Mouse (Mus musculus): ENCODE data around the gene Cep55.
A peak's percentile ranks its signal among the peaks of the same experiment; 100 is the strongest.

The Cep55 gene

DNA sequence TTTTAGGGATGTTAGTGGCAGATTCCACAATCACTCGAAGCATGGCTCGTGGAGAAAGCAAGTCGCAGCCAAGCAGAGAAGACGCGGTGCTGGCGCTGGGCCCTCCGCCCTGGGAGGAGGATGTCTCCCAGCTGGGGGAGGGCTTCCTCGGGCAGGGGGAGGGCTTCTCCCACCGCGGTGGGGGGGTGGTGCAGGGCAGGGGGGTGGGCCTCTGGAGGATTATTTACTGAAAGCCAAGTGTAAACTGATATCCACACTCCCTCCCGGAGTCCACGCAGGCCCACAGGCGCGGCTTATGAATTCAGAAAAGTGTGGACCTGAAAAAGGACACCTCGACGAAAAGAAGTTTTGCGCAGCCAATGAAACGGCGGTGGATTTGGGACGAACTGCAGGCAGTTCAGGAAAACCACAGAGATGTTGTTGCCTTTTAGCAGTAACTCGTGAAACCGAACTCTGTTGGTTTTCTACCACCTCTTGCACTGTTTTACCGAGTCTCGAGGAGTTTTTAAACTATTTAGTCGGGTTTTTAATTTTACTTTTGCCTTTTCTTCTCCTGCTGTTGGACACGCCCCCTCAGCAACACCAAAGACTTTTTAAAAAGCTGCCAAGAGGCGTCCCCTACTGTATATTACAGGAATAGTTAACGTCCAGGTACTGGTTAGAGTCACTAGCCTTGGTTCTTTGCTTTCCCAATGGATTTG is 11.4 kb upstream of the Cep55 start, which contains the start of gene Myof:
TSS of gene Myof (minus strand) at position 297 of the 701 bp plus-strand sequence.
- DNase-seq (ENCODE audit: low spot score in 2 of 2) = peak; percentile 74 to 77

DNA sequence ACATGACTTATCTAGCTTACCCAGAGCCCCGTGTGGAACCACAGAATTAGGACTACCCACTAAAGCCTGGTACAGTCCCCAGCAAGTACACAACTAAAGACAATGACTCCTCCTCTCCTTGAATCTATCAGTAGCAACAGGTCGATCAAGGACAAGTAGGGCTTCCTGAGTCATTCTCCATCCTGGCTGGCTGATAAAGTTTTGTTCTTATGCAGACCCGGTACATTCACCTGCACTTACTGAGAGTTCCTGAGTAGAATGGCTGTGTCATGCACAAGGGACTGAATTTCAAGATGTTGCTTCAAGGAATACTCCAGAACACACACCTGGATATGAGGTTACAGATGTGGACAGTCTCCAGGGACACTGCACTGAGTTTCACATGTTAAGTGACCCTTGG is 9.6 kb upstream of the Cep55 start:
- no peak for DNase-seq (ENCODE audit: low spot score in 2 of 2)

DNA sequence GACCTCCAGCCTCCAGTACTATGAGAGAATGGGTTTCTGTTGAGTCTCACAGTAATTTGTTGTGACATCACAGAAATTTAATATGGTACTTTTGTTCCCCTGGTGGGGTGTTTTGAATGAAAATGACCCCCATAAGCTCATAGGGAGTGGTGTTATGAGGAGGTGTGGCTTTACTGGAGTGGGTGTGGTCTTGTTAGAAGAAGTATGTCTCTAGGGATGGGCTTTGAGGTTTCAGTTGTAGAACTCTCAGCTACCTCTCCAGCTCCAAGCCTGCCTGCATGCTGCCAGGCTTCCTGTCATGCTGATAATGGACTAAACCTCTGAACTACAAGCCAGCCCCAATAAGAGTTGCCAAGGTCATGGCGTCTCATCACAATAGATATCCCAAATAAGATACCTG is 5.1 kb upstream of the Cep55 start:
- no peak for DNase-seq (ENCODE audit: low spot score in 2 of 2)

DNA sequence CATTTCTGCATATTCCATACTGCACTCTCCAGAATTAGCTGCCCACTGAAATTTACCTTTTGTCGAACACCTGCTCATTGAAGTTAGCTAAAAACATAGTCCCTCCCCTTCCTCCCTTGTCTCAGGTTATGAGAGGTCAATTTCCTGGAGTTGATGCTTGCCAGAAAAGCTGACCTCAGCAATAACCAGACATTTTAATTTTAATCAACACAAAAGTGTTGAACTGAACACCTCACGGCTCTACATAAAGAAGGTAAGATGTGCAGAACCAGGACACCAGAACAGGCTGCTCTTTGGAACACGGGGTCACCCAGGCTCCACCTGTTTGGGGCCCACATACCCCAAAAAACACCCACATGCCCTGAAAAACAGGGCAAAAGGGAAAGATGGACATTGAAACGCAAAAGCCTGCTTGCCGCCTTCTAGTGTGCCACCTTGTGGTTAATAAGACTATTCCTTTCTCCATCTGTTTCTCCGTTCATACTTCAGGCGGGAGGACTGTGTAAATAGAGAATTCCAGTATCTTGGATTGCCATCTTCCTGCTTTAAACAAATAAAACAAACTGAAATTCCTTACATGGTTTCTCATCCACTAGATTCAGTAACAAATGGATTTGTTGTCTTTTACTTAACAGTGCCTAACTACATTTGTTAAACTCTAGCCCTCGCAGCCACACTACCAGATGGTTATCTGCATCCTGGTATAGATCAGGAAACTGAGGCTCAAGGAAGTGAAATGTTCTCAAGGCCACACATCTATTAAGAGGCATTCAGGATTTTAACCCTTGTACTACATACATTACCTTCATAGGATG is 1.4 kb upstream of the Cep55 start:
- DNase-seq (ENCODE audit: low spot score in 2 of 2) = no peak

DNA sequence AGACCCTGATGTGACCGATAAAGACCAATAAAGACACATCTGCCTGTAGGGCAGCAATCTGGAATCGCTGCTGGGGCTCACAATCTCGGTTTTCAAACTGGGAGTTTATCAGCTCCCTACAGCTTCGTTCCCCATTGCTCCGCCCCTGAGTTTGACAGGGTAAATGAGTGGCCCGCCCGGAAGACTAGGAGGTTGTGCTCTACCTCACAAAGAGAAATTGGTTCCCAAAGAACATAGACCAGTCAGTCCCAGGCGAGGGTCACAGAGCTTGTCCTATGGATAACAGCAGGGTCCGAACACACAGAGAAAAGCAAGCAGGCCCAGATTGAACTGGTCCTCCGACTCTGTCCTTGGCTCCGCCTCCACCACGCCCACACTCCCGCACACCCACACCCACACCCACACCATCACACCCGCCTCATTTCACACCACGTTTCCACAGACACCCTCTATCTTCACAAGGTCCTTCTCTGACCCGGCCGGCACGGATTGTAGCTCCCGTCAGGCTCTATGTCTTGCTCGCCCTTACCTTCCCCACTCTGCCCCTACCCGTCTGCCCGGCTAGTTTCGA is 577 bp upstream of the Cep55 start:
- peak; percentile 75 to 82 for DNase-seq (ENCODE audit: low spot score in 2 of 2)

DNA sequence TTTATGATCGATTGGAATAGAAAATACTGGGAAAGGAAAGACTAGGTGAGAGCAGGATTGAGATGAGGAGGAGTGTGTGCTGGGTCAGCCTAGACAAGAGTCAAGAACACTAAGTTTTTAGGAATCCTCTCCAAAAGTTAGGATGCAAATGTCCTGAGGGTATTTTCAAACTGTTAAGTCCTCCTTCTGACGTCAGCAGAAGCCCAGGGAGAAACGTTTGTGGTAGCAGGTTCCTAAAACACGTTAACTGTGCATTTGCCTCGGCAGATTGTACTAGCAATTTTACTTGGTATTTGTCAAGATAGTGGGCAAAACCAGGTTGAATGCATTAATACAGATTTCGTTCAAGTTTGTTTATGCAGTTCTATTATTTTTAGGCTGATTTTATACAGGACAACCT is 987 bp downstream of the Cep55 start:
- DNase-seq (ENCODE audit: low spot score in 2 of 2) = no peak

DNA sequence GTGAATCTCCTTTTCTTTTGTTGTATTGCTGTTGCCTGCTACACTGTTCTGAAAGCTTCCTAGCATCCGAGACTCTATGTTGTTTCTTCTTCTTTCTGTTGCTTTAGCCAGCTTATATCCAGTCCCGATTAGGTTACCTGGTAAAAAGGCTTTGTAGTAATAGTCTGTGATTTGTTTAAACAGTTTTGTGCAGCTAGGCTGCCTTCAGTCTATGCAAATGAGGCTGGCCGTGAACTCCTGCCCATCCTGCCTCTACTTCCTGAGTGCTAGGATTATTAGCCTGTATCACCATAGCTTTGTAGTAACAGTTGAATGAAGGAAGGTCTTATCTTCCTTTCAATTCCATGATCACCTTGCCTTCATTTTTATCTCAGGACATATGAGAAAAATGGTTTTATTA is 1.5 kb downstream of the Cep55 start:
- no peak for DNase-seq (ENCODE audit: low spot score in 2 of 2)

DNA sequence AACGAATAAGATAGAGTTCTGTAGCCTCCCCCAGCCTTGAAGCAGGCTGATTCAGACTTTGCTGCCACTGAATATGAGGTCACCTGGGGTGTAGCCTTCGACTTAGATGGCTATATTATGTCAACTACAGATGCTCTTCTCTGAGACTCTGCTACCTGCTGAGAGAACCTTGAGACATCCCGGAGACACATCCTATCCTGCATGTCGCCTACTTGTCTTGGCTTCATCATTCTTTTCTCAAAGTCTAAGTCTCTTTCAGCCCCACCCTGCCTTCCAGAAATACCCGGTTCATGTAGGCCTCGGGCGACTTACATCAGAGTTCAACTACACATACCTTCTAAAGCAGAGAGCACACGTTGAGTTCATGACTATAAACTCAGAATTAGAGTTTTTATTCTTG is 2.1 kb downstream of the Cep55 start:
- DNase-seq (ENCODE audit: low spot score in 2 of 2) = no peak

DNA sequence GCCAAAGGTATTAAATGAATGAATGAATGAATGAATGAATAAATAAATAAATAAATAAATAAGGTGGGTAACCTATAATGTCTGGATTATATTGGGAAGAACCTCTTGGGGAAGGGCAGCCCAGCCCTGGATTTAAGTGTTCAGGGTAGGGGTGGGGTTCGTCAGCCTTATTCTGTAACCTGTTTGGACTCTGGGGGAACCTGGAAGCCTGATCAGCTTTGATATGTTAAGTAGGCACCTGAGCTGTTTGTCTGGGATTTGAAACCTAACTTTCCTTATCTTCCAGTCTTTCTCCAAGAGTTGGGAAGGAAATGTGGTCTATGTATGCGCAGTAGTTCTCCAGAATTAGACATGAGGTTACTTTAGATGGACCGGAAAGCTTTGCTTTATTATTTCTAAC is 8.4 kb downstream of the Cep55 start:
- no peak for DNase-seq (ENCODE audit: low spot score in 2 of 2)

DNA sequence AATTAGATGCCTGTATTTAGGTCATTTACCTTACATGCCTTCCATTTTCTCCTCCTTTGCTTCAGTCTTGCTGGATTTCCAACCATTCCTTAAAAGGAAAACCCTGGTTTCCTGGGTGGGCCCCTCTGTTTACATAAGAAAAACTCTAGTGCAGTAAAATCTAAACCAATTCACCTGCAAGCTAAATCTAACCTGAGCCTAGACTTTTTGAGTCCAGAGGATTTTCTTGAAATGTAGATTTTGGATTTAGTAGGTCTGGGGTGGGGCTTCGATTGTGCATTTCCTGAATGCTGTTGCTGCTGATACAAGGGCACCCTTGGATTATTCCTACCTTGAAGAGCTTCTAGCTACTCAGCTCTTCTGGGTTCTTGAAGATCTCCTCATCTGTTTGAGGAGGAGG is 9.2 kb downstream of the Cep55 start:
- DNase-seq (ENCODE audit: low spot score in 2 of 2) = no peak

DNA sequence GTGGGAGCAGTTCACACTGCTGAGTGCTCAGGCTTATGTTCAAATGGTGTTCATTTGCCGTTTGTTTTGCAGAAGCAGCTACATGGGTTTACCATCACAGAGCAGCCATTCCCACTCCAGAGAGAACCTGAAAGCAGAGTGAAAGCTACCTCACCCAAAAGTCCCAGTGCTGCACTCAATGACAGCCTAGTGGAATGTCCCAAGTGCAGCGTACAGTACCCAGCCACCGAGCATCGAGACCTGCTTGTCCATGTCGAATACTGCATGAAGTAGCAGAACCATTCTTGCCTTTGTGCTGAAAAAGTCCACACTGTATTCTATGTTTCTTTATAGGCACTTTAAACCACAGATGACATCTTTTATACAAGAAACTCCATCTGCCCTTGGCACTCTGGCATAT is 18.4 kb downstream of the Cep55 start:
- DNase-seq (ENCODE audit: low spot score in 2 of 2) = no peak

DNA sequence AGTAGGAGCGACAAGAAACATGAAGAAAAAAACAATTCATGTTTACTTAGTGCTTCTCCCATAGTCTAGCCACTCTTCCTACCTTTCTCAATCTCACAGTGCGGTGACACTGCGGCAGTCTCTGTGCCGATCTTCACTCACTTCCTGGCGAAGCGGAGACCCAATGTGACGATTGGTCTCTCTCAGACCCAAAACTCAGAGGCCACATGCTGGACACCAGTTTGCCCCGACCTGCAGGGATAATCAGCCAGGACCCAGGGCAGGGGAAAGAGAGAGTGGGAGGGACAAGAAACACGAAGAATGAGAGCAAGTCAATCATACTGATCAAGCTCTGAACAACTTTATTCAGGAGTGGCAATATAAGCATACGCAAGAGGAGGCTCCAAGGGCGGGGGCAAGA is 20.2 kb downstream of the Cep55 start:
- DNase-seq (ENCODE audit: low spot score in 2 of 2) = no peak

DNA sequence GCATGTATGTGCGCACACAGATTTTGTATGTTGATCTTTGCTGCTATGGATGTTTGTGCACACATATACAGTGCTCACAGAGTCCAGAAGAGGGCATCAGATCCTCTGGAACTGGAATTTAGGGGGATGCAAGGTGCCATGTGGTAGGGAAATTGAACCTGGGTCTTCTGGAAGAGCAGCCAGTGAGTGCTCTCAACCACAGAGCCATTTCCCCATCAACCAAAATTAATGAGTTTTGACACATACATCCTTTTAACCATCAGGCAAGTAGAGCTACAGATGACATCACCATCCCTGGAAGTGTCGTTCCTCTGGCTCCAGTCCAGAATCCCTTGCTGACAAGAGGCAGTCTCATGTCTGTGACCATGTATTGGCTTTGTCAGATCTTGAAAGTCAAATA is 21.4 kb downstream of the Cep55 start:
- DNase-seq (ENCODE audit: low spot score in 2 of 2) = no peak

DNA sequence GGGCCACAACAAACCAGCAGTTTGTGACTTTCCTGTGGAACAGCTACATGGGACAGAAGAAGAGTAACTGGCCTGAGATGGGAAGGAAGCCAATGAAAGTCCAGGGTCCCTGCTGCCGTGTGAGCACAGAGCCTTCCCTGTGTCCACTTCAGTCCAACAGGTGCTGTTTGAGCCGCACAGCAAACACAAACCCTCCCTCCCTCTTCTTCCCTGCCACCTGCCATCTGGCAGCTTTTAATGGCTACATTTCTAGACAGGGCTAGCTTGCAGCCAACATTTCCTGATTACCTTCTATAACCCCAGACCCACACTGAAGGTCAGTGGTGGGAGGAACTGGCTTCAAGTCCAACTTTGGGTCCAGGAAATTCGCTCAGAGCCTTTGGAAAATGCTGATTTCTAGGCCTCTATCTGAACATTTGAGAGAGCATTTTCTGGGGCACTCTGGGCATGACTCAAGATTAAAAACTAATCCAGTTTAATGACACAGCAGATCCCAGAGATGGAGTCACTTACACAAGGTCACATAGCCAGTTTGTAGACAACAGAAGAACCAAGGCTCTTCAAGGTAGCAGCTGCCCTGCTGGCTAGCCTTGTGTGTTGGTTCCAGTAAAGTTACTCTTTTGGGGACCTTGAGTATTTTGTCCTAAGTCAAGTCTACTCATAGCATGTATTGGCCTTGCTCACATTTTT is 23.2 kb downstream of the Cep55 start:
- no peak for DNase-seq (ENCODE audit: low spot score in 2 of 2)

DNA sequence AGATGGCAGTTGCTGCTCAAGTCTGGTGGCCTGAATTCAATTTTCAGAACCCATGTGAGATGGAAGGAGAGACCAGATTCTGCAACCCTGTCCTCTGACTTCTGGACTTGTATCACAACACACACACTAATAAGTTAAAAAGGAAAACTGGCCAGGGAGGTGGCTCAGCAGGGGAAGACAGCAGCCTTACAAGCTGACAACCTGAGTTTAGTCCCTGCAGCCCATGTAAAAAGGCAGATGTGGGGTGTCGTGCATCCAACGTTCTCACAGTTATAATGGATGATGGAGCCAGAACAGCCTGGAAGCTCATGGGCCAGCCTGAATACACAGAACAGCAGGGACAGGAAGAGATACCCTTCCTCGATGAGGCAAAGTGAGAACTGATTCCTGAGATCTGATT is 26.6 kb downstream of the Cep55 start:
- no peak for DNase-seq (ENCODE audit: low spot score in 2 of 2)

DNA sequence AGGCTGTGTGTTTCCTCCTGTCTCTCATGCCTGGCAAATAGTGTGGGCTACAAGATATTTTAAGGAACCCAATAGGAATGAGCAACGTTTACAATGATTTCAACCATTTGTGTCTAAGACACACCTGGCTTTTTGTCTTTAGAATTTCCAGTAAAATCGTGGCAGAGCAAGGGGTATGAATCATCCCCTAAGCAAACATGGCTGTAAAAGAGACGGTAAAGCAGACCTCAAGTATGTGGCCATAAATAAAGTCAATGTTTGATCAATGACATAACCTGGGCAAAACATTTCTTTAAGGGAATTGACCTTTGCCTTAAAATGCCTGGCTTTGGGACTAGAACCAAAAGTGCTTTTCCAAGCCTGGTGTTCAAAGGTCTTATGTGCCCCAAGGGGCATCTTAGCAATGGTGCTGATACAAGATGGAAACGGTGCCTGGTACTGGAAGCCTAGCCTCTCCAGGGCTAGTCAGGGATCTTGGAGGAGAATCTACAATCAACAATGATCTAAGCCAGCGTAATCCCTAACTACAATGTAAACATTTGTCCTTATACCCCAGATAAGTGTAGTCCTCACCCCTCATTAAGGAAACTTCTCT is 28.2 kb downstream of the Cep55 start:
- DNase-seq (ENCODE audit: low spot score in 2 of 2) = no peak

DNA sequence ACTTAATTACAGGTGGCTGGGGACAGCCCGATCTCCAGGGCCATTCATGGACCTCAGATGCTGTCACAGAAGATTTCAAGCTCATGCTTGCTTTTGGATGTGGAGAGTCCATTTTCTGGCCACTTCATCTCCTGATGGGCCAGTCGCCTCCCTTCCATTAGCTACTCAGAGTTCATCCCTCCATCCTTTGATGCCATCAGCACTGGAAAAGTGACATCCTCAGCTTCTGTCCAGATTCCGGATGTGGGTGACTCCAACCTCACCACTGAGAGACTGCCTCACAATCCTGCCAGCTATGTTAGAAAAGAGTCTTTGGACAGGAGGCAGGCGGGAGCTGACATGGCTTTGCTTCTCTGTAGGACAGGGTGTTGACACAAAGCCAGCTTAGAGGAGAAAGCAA is 31.0 kb downstream of the Cep55 start:
- no peak for DNase-seq (ENCODE audit: low spot score in 2 of 2)

DNA sequence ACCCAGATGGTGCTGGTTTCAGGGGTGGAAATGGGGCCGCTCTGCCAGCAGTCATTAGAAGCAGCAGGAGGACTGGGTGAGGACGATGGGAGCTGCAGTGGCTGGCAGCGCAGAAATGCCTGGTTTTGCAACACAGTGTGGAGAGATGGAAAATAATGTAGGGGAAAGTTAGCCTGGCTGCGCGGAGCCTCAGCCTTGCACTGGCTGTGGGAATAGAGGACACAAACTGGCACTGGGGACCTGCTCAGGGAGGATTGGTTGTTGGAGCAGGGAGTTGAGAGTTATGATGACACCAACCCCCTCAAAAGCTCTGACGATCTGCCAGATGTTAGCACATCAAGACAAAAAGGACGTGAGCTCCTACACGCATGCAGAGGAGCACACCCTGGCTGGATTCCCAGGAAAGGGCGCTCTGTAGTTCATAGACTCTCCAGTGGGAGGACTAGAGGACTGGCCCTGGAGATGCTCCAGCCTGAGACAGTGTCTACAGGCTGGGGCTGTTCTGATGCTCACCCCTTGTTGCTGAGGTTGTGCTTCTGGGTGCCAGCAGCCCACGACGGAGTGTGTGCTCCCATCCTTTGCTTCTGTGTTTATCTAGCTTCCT is 32.2 kb downstream of the Cep55 start:
- DNase-seq (ENCODE audit: low spot score in 2 of 2) = peak; percentile 48 to 65

DNA sequence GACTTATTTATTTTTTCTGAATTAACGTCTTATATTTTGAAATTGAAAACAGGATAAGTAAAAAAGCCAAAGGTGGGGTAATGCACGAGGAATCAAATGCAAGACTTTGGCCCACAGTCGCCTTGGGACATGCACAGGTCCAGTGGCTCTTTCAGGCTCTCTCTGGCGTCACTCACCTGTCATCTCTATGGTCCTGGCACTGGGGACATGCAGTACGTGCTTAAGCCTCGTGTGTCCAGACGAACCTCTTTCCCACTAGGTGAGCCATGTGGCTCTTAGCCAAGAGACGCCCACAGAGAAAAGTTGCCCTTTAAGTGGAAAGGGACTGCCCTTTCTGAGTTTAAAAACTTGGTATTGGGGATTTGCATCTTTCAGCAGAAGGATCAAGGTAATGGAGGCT is 34.5 kb downstream of the Cep55 start:
- no peak for DNase-seq (ENCODE audit: low spot score in 2 of 2)

DNA sequence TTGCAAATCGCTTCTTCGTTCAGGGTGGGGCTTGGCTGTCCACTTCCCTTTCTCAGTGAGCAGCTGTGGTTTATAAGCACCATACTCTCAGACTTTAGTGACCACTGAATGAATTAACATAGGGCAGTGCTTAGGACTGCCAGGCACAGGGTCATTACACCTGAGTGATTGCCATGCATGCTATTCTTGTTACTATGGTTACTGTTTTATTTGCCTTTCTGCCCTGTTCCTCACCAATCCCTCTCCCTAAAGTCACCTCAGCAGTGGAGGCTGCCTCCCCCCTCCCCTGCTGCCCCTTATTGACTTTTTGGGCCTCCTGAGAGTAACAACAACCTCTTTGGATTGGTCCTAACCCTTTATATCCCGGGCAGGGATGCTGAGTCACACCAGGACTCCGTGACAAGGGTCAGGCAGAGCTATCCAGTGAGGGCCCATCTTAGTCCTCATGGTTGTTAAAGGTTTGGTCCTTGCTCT is 36.7 kb downstream of the Cep55 start:
- DNase-seq (ENCODE audit: low spot score in 2 of 2) = no peak

DNA sequence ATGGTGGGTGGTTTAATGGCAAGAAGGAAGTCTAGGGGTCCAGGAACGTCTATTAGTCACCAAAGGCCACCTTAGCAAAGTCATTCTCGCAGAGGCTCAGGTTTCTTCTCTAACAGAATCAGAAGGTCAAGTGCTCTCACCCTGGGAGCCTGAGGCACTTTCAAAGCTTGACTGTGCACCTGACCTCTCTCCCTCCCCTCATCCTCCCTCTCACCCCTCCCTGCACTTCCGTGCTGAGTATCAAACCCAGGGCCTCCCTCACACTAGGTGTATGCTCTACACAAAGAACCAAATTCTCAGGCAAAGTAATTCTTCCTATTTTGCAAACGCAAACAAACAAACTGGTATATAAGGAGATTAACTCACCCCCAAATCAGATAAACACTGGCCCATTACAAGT is 41.4 kb downstream of the Cep55 start:
- no peak for DNase-seq (ENCODE audit: low spot score in 2 of 2)
